Mouse (Mus musculus): Measurements from ENCODE around the gene Prim2. TPM values are rescaled to one million over a fixed set of nuclear protein-coding genes. Genes with fewer than 3 reads are reported as not detected.
"Not testable (repeated sequence)": the region's sequence is repeated elsewhere in the genome, so short reads cannot be mapped to it uniquely, and the experiment has no call there.

The Prim2 gene
- total RNA-seq, 2 experiments from 2014 or later, result 2.9 to 4.3 TPM

- no peak for DNase-seq
- intact Hi-C loops (cut with DNase I), result no loop called here
Measured at GRCm38 (mm10) chr1:33658302-33658701, 11.3 kb downstream of the Prim2 start.

- intact Hi-C loops (cut with DNase I), result no loop called here
- no peak for DNase-seq
Measured at GRCm38 (mm10) chr1:33657574-33658149, 11.9 kb downstream of the Prim2 start.

GRCm38 (mm10) chr1:33650875-33651274 is 18.7 kb downstream of the Prim2 start:
- no peak for DNase-seq
- intact Hi-C loops (cut with DNase I), result no loop called here

- DNase-seq, result no peak
- intact Hi-C loops (cut with DNase I), result loop anchor here (5.0 kb wide), 1 partner anchor 1477 kb away; the partner anchor contains the start of gene Khdrbs2
Measured at GRCm38 (mm10) chr1:33649534-33650108, 20.0 kb downstream of the Prim2 start.

- no peak for DNase-seq
- intact Hi-C loops (cut with DNase I), result loop anchor here (5.0 kb wide), 1 partner anchor 1477 kb away; the partner anchor contains the start of gene Khdrbs2
Measured at GRCm38 (mm10) chr1:33649021-33649420, 20.6 kb downstream of the Prim2 start.

- intact Hi-C loops (cut with DNase I), result loop anchor here (5.0 kb wide), 1 partner anchor 1475 kb away; the partner anchor contains the start of gene Khdrbs2
Measured at GRCm38 (mm10) chr1:33647661-33648060, 21.9 kb downstream of the Prim2 start.

GRCm38 (mm10) chr1:33647173-33647572 is 22.4 kb downstream of the Prim2 start:
- intact Hi-C loops (cut with DNase I), result loop anchor here (5.0 kb wide), 1 partner anchor 1475 kb away; the partner anchor contains the start of gene Khdrbs2
- DNase-seq, result peak; percentile 14 to 21

More at GRCm38 (mm10) chr1:33647661-33648060, 21.9 kb downstream of the Prim2 start:
- DNase-seq, result no peak

- peak; percentile 10 to 31 for DNase-seq
- intact Hi-C loops (cut with DNase I), result loop anchor here (5.0 kb wide), 1 partner anchor 1473 kb away; the partner anchor contains the start of gene Khdrbs2
Measured at GRCm38 (mm10) chr1:33645689-33646088, 23.9 kb downstream of the Prim2 start.

GRCm38 (mm10) chr1:33641139-33641538 is 28.5 kb downstream of the Prim2 start:
- peak; percentile 43 to 51 for DNase-seq
- intact Hi-C loops (cut with DNase I), result no loop called here

- DNase-seq, result no peak
- intact Hi-C loops (cut with DNase I), result no loop called here
Measured at GRCm38 (mm10) chr1:33640089-33640488, 29.5 kb downstream of the Prim2 start.

GRCm38 (mm10) chr1:33639234-33639633 is 30.4 kb downstream of the Prim2 start:
- DNase-seq, result no peak
- intact Hi-C loops (cut with DNase I), result no loop called here

GRCm38 (mm10) chr1:33637827-33638226 is 31.8 kb downstream of the Prim2 start:
- intact Hi-C loops (cut with DNase I), result no loop called here
- no peak for DNase-seq

GRCm38 (mm10) chr1:33636421-33637195 is 33.0 kb downstream of the Prim2 start:
- intact Hi-C loops (cut with DNase I), result no loop called here
- DNase-seq, result no peak

GRCm38 (mm10) chr1:33631002-33631618 is 38.5 kb downstream of the Prim2 start:
- not testable (repeated sequence) for DNase-seq

GRCm38 (mm10) chr1:33627803-33628202 is 41.8 kb downstream of the Prim2 start:
- DNase-seq, result no peak
- intact Hi-C loops (cut with DNase I), result no loop called here

More at GRCm38 (mm10) chr1:33631002-33631618, 38.5 kb downstream of the Prim2 start:
- intact Hi-C loops (cut with DNase I), result not testable (repeated sequence)

GRCm38 (mm10) chr1:33627070-33627469 is 42.5 kb downstream of the Prim2 start:
- DNase-seq, result no peak

GRCm38 (mm10) chr1:33624900-33625299 is 44.7 kb downstream of the Prim2 start:
- DNase-seq, result no peak
- intact Hi-C loops (cut with DNase I), result no loop called here

More at GRCm38 (mm10) chr1:33627070-33627469, 42.5 kb downstream of the Prim2 start:
- intact Hi-C loops (cut with DNase I), result no loop called here

- intact Hi-C loops (cut with DNase I), result no loop called here
- DNase-seq, result no peak
Measured at GRCm38 (mm10) chr1:33624441-33624840, 45.2 kb downstream of the Prim2 start.

- no peak for DNase-seq
- intact Hi-C loops (cut with DNase I), result no loop called here
Measured at GRCm38 (mm10) chr1:33621791-33622190, 47.8 kb downstream of the Prim2 start.

GRCm38 (mm10) chr1:33620091-33620788 is 49.4 kb downstream of the Prim2 start:
- intact Hi-C loops (cut with DNase I), result no loop called here
- no peak for DNase-seq
